Mouse (Mus musculus): ENCODE data around the gene Gli2.

Gli2 gene

GRCm38 (mm10) chr1:118941336-118941735, 112.1 kb downstream of the Gli2 start:
- no peak for DNase-seq (ENCODE audit: low read depth)

GRCm38 (mm10) chr1:118940269-118940840, 113.1 kb downstream of the Gli2 start:
- peak; percentile 72 for DNase-seq (ENCODE audit: low read depth)

DNA sequence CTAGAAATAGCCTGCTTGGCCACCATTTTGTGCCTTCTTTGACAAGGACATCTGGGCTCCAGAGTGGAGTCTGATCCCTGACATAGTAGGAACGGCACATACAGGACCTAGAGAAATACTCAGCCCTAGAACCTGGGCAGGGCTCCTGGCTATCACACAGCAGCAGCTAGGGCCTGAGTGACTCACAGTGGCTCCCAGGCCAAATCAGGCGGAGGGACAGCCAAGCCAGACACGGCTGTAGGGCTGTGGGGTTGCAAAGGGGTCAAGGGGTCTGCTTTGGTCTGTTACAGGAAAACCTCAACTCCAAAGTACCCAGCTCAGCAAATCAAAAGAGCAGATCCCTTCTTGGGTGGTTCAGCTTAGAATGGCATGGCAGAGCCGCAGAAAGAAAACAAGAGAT, 115.2 kb downstream of the Gli2 start:
- DNase-seq (ENCODE audit: low read depth), result peak; percentile 58

- DNase-seq (ENCODE audit: low read depth), result no peak
Measured at GRCm38 (mm10) chr1:118936108-118936507, 117.3 kb downstream of the Gli2 start.

DNA sequence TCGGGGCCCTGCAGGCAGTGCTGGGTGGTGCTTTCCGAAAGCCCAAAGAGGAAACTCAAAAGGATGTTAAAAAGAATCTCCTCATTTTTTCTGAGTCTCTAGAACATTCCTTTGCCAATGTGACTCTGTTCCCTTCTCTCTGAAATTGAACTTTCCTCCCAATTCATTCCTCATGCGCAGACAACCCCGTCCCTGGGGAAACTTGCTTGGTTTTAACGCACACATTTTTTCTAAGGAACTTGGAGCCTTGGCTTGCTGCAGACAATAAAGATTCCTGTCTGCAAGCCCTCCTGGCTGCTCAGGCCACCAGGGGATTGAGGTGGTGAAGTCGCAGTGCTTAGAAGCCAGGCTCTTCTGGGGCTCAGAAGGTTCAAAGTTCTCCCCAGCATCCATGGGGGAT, 117.9 kb downstream of the Gli2 start:
- no peak for DNase-seq (ENCODE audit: low read depth)

DNA sequence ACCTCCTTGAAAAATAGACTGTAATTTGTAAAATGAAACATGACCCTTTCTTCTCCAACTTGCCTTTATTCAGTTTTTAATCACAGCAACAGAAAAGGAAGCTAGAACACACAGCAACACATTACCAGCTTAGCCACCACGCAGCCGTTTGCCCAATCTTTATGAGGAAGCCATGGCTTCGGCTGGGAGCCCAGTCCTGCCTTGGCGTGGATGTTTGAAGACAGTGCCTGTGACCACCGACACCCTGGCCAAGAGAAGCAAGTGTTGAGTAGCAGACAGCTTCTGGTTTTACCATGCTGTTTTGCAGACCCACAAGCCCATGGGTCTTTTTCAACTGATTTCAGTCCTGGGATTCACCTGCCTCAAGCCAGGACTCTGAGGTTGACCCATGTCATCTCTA, 121.3 kb downstream of the Gli2 start:
- DNase-seq (ENCODE audit: low read depth), result no peak

- DNase-seq (ENCODE audit: low read depth), result peak; percentile 80
Measured at GRCm38 (mm10) chr1:118927543-118928354, 125.7 kb downstream of the Gli2 start.

- no peak for DNase-seq (ENCODE audit: low read depth)
Measured at GRCm38 (mm10) chr1:118926556-118926955, 126.9 kb downstream of the Gli2 start.

- no peak for DNase-seq (ENCODE audit: low read depth)
Measured at GRCm38 (mm10) chr1:118922189-118922588, 131.2 kb downstream of the Gli2 start.

DNA sequence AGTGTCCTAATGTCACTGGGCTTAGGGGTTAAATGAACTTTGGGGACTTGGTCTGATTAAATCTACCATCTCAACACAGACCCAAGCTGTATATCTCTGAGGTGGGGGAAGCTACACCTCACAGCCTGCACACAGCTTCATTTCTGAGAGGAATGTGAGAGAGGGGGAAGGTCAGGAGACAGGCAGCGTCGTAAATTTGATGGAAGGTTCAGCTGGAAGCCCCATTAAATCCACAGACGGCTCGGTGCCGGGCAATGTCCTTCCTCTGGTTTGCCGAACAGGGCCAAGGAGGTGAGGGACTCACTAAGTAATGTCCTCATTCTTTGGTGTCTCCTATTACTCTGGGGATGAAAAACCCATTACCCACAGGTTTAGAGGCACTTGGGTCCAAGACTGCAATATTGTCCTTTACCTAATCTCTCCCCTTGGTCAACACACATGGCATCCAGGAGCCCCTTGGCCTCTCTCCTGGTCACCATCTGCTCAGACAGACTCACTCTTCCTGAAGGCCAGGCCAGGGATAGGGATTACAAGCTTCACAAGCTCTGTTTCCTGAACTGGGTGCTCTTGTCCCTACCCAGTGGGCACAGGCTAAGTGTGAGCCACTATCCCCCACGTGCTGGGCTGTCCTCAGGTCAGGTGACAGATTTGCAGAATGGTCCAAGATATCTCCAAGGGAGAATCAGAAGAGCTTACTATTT, 135.7 kb downstream of the Gli2 start:
- DNase-seq (ENCODE audit: low read depth), result no peak

GRCm38 (mm10) chr1:118916477-118917075, 136.8 kb downstream of the Gli2 start:
- peak; percentile 92 for DNase-seq (ENCODE audit: low read depth)

- DNase-seq (ENCODE audit: low read depth), result no peak
Measured at GRCm38 (mm10) chr1:118913414-118914385, 139.7 kb downstream of the Gli2 start.

DNA sequence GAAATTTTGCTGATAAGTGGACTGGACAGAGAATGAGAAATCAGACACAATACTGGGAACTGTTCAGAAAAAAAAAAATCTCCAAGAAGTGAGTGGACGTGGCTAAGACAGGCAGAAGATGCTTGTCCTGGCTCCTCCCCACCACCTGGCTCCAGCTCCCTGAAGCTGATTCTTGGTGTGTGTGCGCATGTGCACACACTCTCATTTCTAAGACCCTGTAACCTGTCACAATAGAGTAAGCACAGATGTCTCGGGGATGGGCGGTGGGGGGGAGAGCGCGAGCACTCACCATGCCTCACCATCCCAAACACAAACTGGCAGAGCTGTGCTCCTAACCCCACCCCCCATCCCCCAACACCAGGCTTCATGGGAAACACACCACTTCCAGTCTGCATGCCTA, 140.5 kb downstream of the Gli2 start:
- no peak for DNase-seq (ENCODE audit: low read depth)

DNA sequence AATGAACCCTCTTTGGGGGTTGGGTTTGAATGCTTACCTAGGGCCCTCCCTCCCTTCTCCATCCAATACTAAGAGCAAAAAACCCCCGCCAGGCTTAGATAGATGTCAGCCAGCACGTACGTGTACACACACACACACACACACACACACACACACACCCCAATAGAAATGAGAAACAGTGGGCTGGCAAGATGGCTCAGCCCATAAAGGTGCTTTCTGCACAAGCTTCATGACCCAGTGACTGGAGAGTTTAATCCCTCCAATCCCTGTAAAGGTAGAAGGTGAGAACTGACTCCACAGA, 142.0 kb downstream of the Gli2 start:
- no peak for DNase-seq (ENCODE audit: low read depth)

DNA sequence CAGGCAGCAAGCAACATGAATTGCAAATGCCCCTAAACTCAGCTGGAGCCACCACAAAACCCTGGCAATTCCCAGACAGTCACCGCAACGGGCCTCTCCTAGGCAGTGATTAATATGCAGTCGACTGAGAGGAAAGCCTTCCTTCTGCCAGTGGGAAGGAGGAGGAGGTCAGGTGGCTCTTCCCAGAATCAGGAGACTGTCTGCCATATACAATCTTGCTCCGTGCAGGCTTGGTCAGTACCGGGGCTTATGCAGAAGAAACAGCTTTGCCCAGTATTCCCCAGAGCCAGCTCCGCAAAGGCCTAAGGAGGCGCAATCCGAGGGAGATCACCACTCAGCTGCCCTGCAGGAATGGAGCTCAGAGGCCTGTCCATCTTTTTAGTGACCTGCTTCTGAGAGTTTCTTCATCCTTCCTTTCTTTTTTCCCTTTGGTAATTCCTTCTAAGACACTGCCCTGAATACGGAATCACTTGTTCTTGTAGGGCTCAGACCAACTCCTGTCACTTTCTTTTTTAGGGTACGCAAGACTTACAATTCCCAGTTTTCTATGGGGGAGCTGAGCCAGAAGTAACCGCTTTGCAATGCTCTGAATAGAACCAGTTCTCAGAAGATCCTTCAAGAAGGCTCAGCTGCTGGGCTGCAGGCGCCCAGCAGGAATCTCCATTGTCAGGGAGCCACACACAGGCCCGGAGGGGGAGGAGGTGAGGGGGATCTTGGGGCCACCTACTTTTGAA, 142.6 kb downstream of the Gli2 start:
- DNase-seq (ENCODE audit: low read depth), result no peak

DNA sequence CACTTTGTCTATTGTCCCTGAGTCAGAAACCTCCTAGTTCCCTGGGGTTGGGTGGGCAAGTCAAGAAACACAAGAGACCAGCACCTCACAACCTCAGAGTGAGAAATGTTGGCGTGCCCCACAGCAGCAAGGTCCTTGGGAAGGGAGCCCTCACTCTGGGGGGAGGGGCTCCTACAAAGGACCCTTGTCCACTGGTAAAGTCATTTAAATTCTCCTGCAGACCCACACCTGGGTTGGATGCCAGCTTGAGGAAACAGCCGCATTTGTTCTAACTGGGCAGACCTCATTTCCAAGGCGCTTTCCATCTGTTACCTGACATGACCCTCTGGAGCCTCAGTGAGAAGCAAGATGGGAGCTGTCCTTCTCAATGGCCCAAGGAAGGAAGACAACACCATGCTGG, 144.4 kb downstream of the Gli2 start:
- DNase-seq (ENCODE audit: low read depth), result no peak

GRCm38 (mm10) chr1:118907574-118907973, 145.8 kb downstream of the Gli2 start:
- DNase-seq (ENCODE audit: low read depth), result peak; percentile 68

GRCm38 (mm10) chr1:118905319-118905718, 148.1 kb downstream of the Gli2 start:
- no peak for DNase-seq (ENCODE audit: low read depth)

- no peak for DNase-seq (ENCODE audit: low read depth)
Measured at GRCm38 (mm10) chr1:118904909-118905308, 148.5 kb downstream of the Gli2 start.

GRCm38 (mm10) chr1:118904431-118904830, 149.0 kb downstream of the Gli2 start:
- DNase-seq (ENCODE audit: low read depth), result no peak

- DNase-seq (ENCODE audit: low read depth), result no peak
Measured at GRCm38 (mm10) chr1:118903742-118904141, 149.7 kb downstream of the Gli2 start.

Measured in fibroblast of lung, adult 2 months (primary cell).